Mouse (Mus musculus) heart, embryonic 15.5 days (tissue): ENCODE results near the gene R3hdm2. TPM values are rescaled to one million over a fixed set of nuclear protein-coding genes. Genes with fewer than 3 reads are reported as not detected.

Source experiments
- ATAC-seq: fragments of 200-750 bp; cut with Nextera tagmentation; replicated peaks from 2 replicates; pipeline ENCODE4 v1.8.0; 2017; ENCODE audit warnings: low read depth, moderate TSS enrichment; ENCODE audit not compliant: insufficient number of reproducible peaks, insufficient read depth, low FRiP score
- H3K27ac ChIP-seq: fragments of 300-500 bp; sonication (generic); 2 replicates; pipeline ENCODE4 v1.5.1; 2015; ENCODE audit warnings: mild to moderate bottlenecking, inconsistent platforms
- H3K27me3 ChIP-seq: fragments of 300-500 bp; sonication (generic); 2 replicates; pipeline ENCODE4 v1.6.1; 2015; ENCODE audit warnings: inconsistent platforms
- H3K36me3 ChIP-seq: fragments of 300-500 bp; sonication (generic); 2 replicates; pipeline ENCODE4 v1.6.1; 2015; ENCODE audit warnings: mild to moderate bottlenecking, inconsistent platforms
- H3K4me1 ChIP-seq: fragments of 300-500 bp; sonication (generic); replicated peaks from 2 replicates; pipeline ENCODE4 v1.6.1; 2015; ENCODE audit warnings: inconsistent platforms
- H3K4me2 ChIP-seq: fragments of 300-500 bp; sonication (generic); 2 replicates; pipeline ENCODE4 v1.6.1; 2015; ENCODE audit warnings: inconsistent platforms, mild to moderate bottlenecking, moderate library complexity
- H3K4me3 ChIP-seq: fragments of 300-500 bp; sonication (generic); 2 replicates; pipeline ENCODE4 v1.5.1; 2015; ENCODE audit warnings: mild to moderate bottlenecking, inconsistent platforms
- H3K9ac ChIP-seq: fragments of 300-500 bp; sonication (generic); 2 replicates; pipeline ENCODE4 v1.6.1; 2015; ENCODE audit warnings: mild to moderate bottlenecking, inconsistent platforms
- H3K9me3 ChIP-seq: fragments of 300-500 bp; sonication (generic); replicated peaks from 2 replicates; pipeline ENCODE4 v1.6.1; 2016; ENCODE audit warnings: inconsistent platforms
- WGBS: fragments of 180-500 bp; shearing (Covaris S2); methylation state at CpG from one replicate; pipeline ENCODE4 v1.1.7; 2015; ENCODE audit warnings: mixed read lengths; 5-methylcytosine and 5-hydroxymethylcytosine counted together
- polyA plus RNA-seq: library from polyadenylated mRNA; unstranded; fragments of >200 nt; fragmentation: Nextera tagmentation; extraction: Ambion mirVana; gene quantifications from 2 replicates; pipeline ENCODE4 v1.2.1, GENCODE M21; 2015

The R3hdm2 gene
- polyA plus RNA-seq, 1 experiment from 2014 or later: 30.9 TPM

DNA sequence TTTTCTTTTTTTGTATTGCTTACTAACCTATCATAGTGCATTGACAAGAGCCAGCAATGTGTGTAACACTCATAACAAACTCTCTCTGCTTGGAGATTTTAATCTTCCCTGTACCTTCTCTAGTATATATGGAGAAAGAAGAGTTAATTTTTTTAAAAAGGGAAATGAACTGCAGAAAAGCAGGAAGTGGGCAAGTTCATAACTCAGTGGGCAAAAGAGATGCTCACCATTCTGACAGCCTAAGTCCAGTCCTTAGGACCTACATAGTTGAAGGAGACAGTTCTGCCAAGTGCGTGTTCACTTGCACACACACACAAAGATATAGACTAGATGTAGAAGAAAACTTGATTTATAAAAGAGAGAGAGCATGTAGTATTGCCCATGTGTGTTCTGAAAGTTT, 47.9 kb downstream of the R3hdm2 start:
- ATAC-seq: no peak
- no peaks in the 10 kb centered on the region for H3K27me3 ChIP-seq
- H3K36me3 ChIP-seq: no peaks in the 10 kb centered on the region; the same call in 1 of the 2 replicates
- H3K4me1 ChIP-seq: peaks cover 26% of the 10 kb centered on the region
- no peaks in the 10 kb centered on the region for H3K9me3 ChIP-seq
- no peak overlapping the region for H3K9ac ChIP-seq
- H3K4me3 ChIP-seq: no peak overlapping the region
- H3K4me2 ChIP-seq: no peak overlapping the region
- no peak overlapping the region for H3K27ac ChIP-seq
- 90% methylated on average over 1 of the region's 1 CpGs for WGBS

DNA sequence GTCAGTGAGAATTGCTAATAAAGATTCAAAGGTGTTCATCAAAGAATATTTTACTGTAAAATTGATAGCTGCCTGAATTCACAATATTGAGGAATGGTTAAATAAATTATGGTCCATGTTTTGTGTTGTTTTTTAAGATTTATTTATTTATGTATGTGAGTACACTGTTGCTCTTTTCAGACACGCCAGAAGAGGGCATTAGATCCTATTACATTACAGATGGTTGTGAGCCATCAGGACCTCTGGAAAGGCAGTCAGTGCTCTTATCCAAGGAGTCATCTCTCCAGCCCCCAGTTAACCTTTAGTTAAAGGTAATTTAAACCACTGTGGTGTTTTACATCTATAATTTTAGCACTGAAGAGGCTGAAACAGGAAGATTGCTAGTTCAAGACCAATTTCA, 49.4 kb downstream of the R3hdm2 start:
- Histone ChIP-seq H3K27ac (no peak overlapping the region), H3K4me1 (peaks cover 26% of the 10 kb centered on the region), H3K36me3 (no peaks in the 10 kb centered on the region; the same call in 1 of the 2 replicates), H3K4me2 (no peak overlapping the region), H3K9me3 (no peaks in the 10 kb centered on the region), H3K27me3 (no peaks in the 10 kb centered on the region), H3K4me3 (no peak overlapping the region), H3K9ac (no peak overlapping the region)
- 72% methylated on average over 1 of the region's 1 CpGs for WGBS
- ATAC-seq: no peak

DNA sequence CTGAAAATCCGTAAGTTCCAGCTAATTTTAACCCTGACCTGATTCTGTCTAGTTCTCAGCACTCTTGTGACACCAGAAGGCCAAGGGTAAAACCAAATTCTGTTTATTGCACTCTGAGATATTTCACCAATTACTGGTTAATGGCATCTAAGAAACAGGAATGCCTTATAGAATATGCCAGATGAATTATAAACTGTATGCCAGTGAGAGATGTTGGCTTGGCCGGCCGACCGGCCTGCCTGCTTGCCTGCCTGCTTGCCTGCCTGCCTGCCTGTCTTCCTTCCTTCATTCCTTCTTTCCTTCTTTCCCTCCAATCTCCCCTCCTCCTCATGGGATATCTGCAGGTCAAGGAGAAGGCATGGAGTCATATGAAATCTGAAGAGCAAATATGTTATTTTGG, 52.3 kb downstream of the R3hdm2 start:
- Histone ChIP-seq H3K4me1 (peaks cover 6% of the 10 kb centered on the region), H3K4me3 (no peak overlapping the region), H3K9ac (no peak overlapping the region), H3K4me2 (no peak overlapping the region), H3K27ac (no peak overlapping the region), H3K27me3 (no peaks in the 10 kb centered on the region), H3K36me3 (peaks cover 6% of the 10 kb centered on the region; the same call in 1 of the 2 replicates), H3K9me3 (no peaks in the 10 kb centered on the region)
- no peak for ATAC-seq
- 90% methylated on average over 4 of the region's 4 CpGs for WGBS

DNA sequence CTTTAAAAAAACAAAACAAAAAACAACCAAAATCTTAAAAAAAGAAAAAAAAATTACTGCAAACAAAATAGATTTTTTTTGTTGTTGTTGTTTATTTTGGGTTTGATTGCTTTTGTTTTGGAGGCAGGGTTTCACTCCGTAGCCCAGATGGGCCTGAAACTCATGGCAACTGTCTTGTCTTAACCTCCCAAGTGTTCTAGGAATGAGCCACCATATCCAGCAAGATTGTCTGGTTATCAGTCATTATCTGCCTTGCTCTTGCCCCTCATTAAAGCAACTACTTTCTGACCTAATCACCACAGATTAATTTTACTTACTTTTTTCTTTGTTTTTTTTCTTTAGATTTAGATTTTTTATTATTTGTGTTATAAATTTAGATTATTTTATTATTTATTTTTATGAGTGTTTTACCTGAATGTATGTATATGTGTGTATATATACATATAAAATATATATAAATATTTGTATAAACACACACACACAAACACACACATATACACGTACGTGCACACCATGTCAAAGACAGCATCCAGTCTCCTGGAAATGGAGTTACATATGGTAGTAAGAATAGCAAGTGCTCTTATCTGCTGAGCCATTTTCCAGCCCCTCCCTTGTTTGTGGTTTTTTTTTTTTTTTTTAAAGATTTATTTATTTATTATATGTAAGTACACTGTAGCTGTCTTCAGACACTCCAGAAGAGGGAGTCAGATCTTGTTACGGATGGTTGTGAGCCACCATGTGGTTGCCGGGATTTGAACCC, 57.4 kb downstream of the R3hdm2 start:
- H3K9ac ChIP-seq: no peak overlapping the region
- H3K4me2 ChIP-seq: no peak overlapping the region
- peaks cover 9% of the 10 kb centered on the region; the same call in 1 of the 2 replicates for H3K36me3 ChIP-seq
- H3K27me3 ChIP-seq: no peaks in the 10 kb centered on the region
- no peak for ATAC-seq
- no peak overlapping the region for H3K4me3 ChIP-seq
- WGBS: 85% methylated on average over 5 of the region's 5 CpGs
- no peaks in the 10 kb centered on the region for H3K9me3 ChIP-seq
- H3K27ac ChIP-seq: no peak overlapping the region
- H3K4me1 ChIP-seq: peaks cover 7% of the 10 kb centered on the region

DNA sequence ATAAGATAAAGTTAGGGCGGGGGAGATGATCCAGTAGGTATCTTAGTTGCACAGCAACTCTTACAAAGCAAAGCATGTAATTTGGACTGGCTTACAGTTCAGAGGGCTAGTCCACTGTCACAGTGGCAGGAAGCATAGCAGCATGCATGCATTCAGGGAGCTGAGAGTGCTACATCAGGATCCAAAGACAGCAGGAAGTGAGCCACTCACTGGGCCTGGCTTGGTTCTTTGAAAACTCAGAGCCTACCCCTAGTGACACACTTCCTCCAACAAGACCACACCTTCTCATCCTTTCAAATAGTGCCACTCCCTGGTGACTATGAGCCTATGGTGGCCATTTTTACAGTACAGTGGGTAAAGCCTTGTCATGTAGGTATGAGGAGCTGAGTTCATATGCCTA, 73.6 kb downstream of the R3hdm2 start:
- Histone ChIP-seq H3K9me3 (no peaks in the 10 kb centered on the region), H3K36me3 (peaks cover 57% of the 10 kb centered on the region), H3K4me1 (no peaks in the 10 kb centered on the region), H3K9ac (no peak overlapping the region), H3K27me3 (no peaks in the 10 kb centered on the region), H3K27ac (no peak overlapping the region), H3K4me3 (no peak overlapping the region), H3K4me2 (no peak overlapping the region)
- WGBS: 100% methylated on average over 1 of the region's 1 CpGs
- ATAC-seq: no peak

DNA sequence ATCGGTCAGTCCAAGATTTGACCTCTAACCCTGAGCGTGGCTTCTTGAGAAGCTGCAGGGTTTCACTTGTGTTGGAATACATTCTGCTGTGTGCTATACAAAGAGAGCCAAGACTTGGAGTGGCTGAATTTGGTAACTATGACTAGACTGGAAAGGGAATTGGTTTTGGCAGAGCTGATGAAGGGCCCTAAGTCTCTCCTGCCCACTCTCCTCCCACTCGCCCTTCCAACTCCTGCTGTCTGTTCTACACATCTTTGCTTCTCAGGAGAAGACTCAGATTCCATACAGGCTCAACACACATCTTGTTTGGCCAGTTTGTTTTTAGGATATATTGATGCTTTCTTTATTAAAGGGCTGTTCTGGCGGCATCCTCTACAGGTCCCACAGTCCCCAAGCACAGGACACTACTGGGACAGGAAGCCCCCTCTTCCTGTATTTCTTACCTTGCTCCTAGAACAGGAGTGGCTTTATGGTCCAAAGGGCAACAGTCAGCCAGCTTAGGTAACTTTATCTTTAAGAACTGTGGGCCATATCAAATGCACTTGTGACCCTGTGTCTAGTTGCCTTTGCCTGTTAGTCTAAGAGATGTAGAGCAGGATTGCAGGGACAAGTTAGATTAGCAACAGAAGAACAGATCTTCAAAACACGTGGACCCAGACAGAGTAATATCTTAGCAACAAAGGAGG, 82.4 kb downstream of the R3hdm2 start:
- no peak overlapping the region for H3K4me2 ChIP-seq
- no peaks in the 10 kb centered on the region for H3K4me1 ChIP-seq
- no peaks in the 10 kb centered on the region for H3K27me3 ChIP-seq
- no peak for ATAC-seq
- H3K9ac ChIP-seq: no peak overlapping the region
- peaks cover 71% of the 10 kb centered on the region for H3K36me3 ChIP-seq
- WGBS: 89% methylated on average over 5 of the region's 5 CpGs
- no peak overlapping the region for H3K27ac ChIP-seq
- no peak overlapping the region for H3K4me3 ChIP-seq
- no peaks in the 10 kb centered on the region for H3K9me3 ChIP-seq

DNA sequence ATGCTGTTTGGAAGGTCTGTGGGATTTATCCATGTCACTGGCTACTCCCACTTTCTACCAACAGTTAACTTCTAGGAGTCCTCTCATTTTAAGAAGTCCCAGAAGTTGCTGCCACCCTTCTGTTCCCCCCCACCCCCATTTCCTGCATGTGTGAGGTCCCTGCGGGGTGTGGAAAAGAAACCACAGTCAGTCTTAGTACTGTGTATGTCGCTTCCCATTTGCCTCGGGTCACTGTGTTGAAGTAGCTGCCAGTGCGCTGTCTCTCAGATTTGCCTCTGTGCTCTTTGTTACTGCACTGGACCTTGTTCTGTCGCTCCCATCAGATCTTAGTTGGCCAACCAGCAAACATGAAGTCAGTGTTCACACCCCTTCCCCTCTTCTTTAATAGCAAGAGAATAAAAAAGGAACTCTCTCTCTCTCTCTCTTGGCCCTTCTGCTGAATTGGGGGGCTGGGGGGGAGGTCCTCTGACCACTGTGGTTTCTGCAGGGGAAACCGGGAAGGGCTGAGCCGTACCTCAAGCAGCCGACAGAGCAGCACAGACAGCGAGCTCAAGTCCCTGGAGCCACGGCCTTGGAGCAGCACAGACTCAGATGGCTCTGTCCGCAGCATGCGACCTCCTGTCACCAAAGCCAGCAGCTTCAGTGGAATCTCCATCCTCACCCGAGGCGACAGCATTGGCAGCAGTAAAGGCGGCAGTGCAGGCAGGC, 91.3 kb downstream of the R3hdm2 start:
- no peak overlapping the region for H3K9ac ChIP-seq
- 49% methylated on average over 15 of the region's 15 CpGs for WGBS
- peaks cover 21% of the 10 kb centered on the region; the same call in 1 of the 2 replicates for H3K36me3 ChIP-seq
- H3K4me1 ChIP-seq: peaks cover 7% of the 10 kb centered on the region
- peak; percentile 34; the same call in 1 of the 2 replicates for ATAC-seq
- peak overlapping the region; percentile 30; the same call in 1 of the 2 replicates for H3K4me2 ChIP-seq
- peak overlapping the region; percentile 22; the same call in 1 of the 2 replicates for H3K27ac ChIP-seq
- H3K9me3 ChIP-seq: no peaks in the 10 kb centered on the region
- H3K4me3 ChIP-seq: no peak overlapping the region
- H3K27me3 ChIP-seq: no peaks in the 10 kb centered on the region

DNA sequence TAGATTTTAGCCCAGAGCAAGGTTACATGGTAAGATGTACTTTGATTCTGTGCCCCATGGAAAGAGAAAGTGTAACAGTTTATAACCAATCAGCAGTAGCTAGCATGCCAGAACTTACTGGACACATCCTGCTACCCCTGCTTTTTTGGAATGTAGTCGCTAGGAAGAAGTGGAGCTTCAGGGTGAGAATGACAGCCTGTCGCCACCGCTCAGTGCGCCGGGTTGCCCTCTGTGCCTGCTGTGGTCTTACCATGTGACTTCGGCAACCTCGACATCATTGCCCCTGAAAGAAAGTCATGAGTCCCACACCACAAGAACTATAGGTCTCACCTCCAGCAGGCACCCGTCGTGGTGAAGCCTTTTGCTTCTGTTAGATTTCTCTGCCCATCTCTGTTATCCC, 92.6 kb downstream of the R3hdm2 start:
- Histone ChIP-seq H3K4me1 (peaks cover 7% of the 10 kb centered on the region), H3K27ac (no peak overlapping the region), H3K4me3 (no peak overlapping the region), H3K9ac (no peak overlapping the region), H3K36me3 (peaks cover 25% of the 10 kb centered on the region; the same call in 1 of the 2 replicates), H3K4me2 (no peak overlapping the region), H3K9me3 (no peaks in the 10 kb centered on the region), H3K27me3 (no peaks in the 10 kb centered on the region)
- WGBS: 43% methylated on average over 9 of the region's 9 CpGs
- ATAC-seq: no peak; the same call in 1 of the 2 replicates

DNA sequence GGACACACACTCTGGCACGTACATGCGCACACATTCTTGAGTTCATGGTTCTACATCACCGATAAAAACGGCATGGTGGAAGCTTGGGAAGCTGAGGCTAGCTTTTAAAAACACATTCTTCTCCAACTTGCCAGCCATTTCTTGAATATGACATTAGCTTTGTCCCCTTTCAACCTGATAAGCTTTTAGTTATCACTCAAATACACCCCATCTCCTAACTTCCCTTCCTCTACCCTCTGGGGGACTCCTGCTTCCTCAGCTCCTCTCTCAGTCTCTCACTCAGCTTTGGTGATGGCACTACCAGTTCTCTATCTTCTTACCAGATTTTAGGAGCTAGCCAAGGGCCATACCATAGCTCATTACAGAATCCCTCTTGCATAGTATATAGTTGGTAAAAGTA, 95.0 kb downstream of the R3hdm2 start:
- Histone ChIP-seq H3K27ac (no peak overlapping the region), H3K36me3 (peaks cover 17% of the 10 kb centered on the region; the same call in 1 of the 2 replicates), H3K27me3 (no peaks in the 10 kb centered on the region), H3K4me2 (no peak overlapping the region), H3K4me3 (no peak overlapping the region), H3K4me1 (peaks cover 7% of the 10 kb centered on the region), H3K9me3 (no peaks in the 10 kb centered on the region), H3K9ac (no peak overlapping the region)
- WGBS: 94% methylated on average over 4 of the region's 4 CpGs
- ATAC-seq: no peak

DNA sequence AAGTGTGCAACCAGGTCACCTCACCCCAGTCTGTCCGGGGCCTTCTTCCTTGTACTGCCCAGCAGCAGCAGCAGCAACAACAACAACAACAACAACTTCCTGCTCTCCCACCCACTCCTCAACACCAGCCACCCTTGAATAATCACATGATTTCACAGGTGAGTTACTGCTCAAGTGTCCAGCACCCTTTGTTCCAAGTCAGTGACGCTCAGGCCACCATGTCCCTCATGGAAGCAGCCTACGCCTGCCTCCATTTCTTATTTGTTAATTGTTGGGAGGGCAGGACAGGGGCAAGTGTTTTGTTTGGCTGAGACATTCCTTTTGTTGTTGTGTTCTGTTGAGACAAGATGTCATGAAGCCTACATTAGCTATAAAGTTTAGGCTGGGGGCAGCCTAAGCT, 96.4 kb downstream of the R3hdm2 start:
- no peak overlapping the region for H3K4me3 ChIP-seq
- no peaks in the 10 kb centered on the region for H3K27me3 ChIP-seq
- 76% methylated on average over 3 of the region's 3 CpGs for WGBS
- ATAC-seq: no peak
- H3K27ac ChIP-seq: no peak overlapping the region
- peaks cover 15% of the 10 kb centered on the region; the same call in 1 of the 2 replicates for H3K36me3 ChIP-seq
- H3K9me3 ChIP-seq: no peaks in the 10 kb centered on the region
- no peak overlapping the region for H3K4me2 ChIP-seq
- peaks cover 3% of the 10 kb centered on the region for H3K4me1 ChIP-seq
- no peak overlapping the region for H3K9ac ChIP-seq

DNA sequence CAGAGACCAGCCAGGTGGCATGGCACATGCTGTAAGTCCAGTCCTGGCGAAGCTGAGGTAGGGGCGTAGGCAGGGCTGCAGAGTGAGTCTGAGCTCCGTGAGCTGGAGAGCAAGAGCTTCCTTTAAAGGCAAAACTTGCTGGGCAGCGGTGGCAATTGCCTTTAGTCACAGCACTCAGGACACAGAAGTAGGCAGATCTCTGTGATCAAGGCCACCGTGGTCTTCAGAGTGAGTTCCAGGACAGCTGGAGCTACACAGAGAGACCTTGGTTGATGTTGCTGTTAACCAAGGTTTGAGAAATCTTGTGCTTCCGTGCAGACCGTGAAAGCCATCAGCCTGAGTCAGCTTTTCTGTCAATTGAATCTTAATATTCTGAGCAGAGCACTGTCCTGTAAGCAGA, 97.2 kb downstream of the R3hdm2 start:
- no peaks in the 10 kb centered on the region for H3K9me3 ChIP-seq
- H3K4me2 ChIP-seq: no peak overlapping the region
- no peaks in the 10 kb centered on the region for H3K4me1 ChIP-seq
- peaks cover 15% of the 10 kb centered on the region; the same call in 1 of the 2 replicates for H3K36me3 ChIP-seq
- ATAC-seq: no peak
- no peak overlapping the region for H3K27ac ChIP-seq
- WGBS: 88% methylated on average over 7 of the region's 7 CpGs
- no peak overlapping the region for H3K4me3 ChIP-seq
- H3K9ac ChIP-seq: no peak overlapping the region
- H3K27me3 ChIP-seq: no peaks in the 10 kb centered on the region
